Mouse (Mus musculus): ENCODE measurements around the gene Mlec. TPM values are rescaled to one million over a fixed set of nuclear protein-coding genes. Genes with fewer than 3 reads are reported as not detected.

Mlec gene
- total and polyA plus RNA-seq, 3 experiments = 156 to 167 TPM; not detected in 1

- no peaks in the 10 kb centered on the region for H3K27me3 ChIP-seq (ENCODE audit: control insufficient read depth in 1 of 2, insufficient read depth in 2 of 2, low read length in 2 of 2)
- H3K9ac ChIP-seq (ENCODE audit: control insufficient read depth, low read depth, low read length, poor library complexity, severe bottlenecking) = no peak overlapping the region
- DNase-seq (ENCODE audit: low read depth, low spot score) = no peak
- no peak for TF ChIP-seq POLR2AphosphoS5 (IDR thresholded peaks at IDR 0.05; ENCODE audit: borderline replicate concordance, low read depth, low read length)
- no peak for TF ChIP-seq GABPA (IDR thresholded peaks at IDR 0.05; ENCODE audit: low read depth, low read length)
- no peak for TF ChIP-seq MAX (IDR thresholded peaks at IDR 0.05; ENCODE audit: low read length)
- no peak for TF ChIP-seq MYB (IDR thresholded peaks at IDR 0.05; ENCODE audit: low read depth, low read length)
- no peak for TF ChIP-seq GATA1 (IDR thresholded peaks at IDR 0.05; ENCODE audit: low read depth, low read length)
- TF ChIP-seq ZMIZ1 (IDR thresholded peaks at IDR 0.05; ENCODE audit: low read depth, low read length) = no peak
- no peak for TF ChIP-seq RAD21 (IDR thresholded peaks at IDR 0.05; ENCODE audit: low read depth, low read length)
- TF ChIP-seq EP300 (IDR thresholded peaks at IDR 0.05; ENCODE audit: low read depth in 1 of 2, low read length in 2 of 2) = no peak
- no peak for TF ChIP-seq CTCF (IDR thresholded peaks at IDR 0.05 in 2 of 3, conservative IDR thresholded peaks at IDR 0.05 in 1 of 3; ENCODE audit: control insufficient read depth in 1 of 3, insufficient read depth in 1 of 3, low read depth in 2 of 3, low read length in 3 of 3, poor library complexity in 1 of 3, severe bottlenecking in 1 of 3)
- no peak for TF ChIP-seq BHLHE40 (IDR thresholded peaks at IDR 0.05; ENCODE audit: borderline replicate concordance, low read depth, low read length)
- no peak for TF ChIP-seq NRF1 (IDR thresholded peaks at IDR 0.05; ENCODE audit: insufficient read depth, low read depth, low read length, poor library complexity, severe bottlenecking)
- TF ChIP-seq POLR2AphosphoS2 (IDR thresholded peaks at IDR 0.05; ENCODE audit: low read length) = no peak
- no peaks in the 10 kb centered on the region for H3K9me3 ChIP-seq (replicated peaks; ENCODE audit: insufficient read depth, low read length)
- no peak overlapping the region for H3K27ac ChIP-seq (ENCODE audit: control insufficient read depth, low read depth, low read length)
- peaks cover under 1% of the 10 kb centered on the region; the same call in 1 of the 2 replicates for H3K79me2 ChIP-seq (ENCODE audit: control insufficient read depth, insufficient read depth, low read length, poor library complexity)
- peaks cover 0 to 2% of the 10 kb centered on the region in 2 experiments; a peak in 1 of 4 replicates for H3K36me3 ChIP-seq (ENCODE audit: control insufficient read depth in 1 of 2, insufficient read depth in 2 of 2, low read length in 2 of 2)
- H3K4me3 ChIP-seq (ENCODE audit: control insufficient read depth in 1 of 2, insufficient read depth in 1 of 2, low read depth in 2 of 2, low read length in 2 of 2) = no peak overlapping the region
- H3K4me1 ChIP-seq (ENCODE audit: control insufficient read depth in 1 of 2, insufficient read depth in 2 of 2, low read length in 2 of 2) = no peaks in the 10 kb centered on the region; a peak in 1 of 4 replicates
Measured at GRCm38 (mm10) chr5:115127421-115128179, 30.4 kb downstream of the Mlec start.

- DNase-seq (ENCODE audit: low read depth, low spot score) = no peak
- Histone ChIP-seq H3K9me3 (replicated peaks; ENCODE audit: insufficient read depth, low read length) (no peaks in the 10 kb centered on the region), H3K4me1 (ENCODE audit: control insufficient read depth in 1 of 2, insufficient read depth in 2 of 2, low read length in 2 of 2) (no peaks in the 10 kb centered on the region; a peak in 1 of 4 replicates), H3K79me2 (ENCODE audit: control insufficient read depth, insufficient read depth, low read length, poor library complexity) (no peaks in the 10 kb centered on the region), H3K9ac (ENCODE audit: control insufficient read depth, low read depth, low read length, poor library complexity, severe bottlenecking) (no peak overlapping the region), H3K4me3 (ENCODE audit: control insufficient read depth in 1 of 2, insufficient read depth in 1 of 2, low read depth in 2 of 2, low read length in 2 of 2) (no peak overlapping the region), H3K36me3 (ENCODE audit: control insufficient read depth in 1 of 2, insufficient read depth in 2 of 2, low read length in 2 of 2) (peaks cover 0 to 2% of the 10 kb centered on the region in 2 experiments; a peak in 1 of 4 replicates), H3K27me3 (ENCODE audit: control insufficient read depth in 1 of 2, insufficient read depth in 2 of 2, low read length in 2 of 2) (no peaks in the 10 kb centered on the region), H3K27ac (ENCODE audit: control insufficient read depth, low read depth, low read length) (no peak overlapping the region)
- no peak for TF ChIP-seq GATA1 (IDR thresholded peaks at IDR 0.05; ENCODE audit: low read depth, low read length)
- peak; percentile 63 for TF ChIP-seq USF1 (IDR thresholded peaks at IDR 0.05; ENCODE audit: low read depth, low read length)
Measured at GRCm38 (mm10) chr5:115126578-115127312, 31.2 kb downstream of the Mlec start.
